Comparison of ENCODE assay signal across 8 mouse cellular contexts in the genomic region with DNA sequence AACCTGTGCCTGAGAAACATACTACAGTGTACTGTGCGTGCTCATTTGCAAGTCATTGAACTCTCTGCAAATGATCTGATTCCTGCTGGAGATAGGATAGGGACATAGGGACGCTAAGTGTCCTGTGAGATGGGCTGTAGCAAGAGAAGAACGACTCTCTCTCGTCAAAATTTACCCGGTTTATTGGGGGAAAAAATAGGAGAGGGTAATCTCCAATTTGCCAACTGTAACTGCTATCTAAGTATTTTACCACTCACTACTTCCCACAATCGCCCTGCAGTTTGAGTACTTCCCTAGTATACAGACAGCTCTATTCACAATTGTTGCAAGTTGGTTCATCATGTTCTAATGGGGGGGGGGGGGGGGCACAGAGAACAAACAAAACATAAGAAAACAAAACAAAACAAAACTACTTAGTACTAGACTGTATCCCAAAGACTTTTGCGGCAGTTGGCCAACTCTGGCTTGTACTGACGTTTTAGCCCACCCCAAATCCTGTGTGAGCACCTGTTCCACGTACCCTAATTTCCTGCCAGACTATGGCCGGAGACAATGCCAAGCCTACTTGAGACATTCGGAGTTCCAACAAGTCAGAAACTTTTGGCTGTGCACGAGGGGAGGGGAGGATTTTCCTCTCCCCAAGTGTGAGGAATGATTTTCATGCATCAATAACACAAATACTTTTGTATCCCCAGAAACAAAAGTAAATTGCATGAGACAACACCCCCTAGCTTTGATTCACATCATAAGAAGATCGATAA. TPM values are rescaled to one million over a fixed set of nuclear protein-coding genes. Genes with fewer than 3 reads are reported as not detected.
DNase-seq lines count a peak whose midpoint lies in the region; ATAC-seq and TF ChIP-seq lines count a peak whose summit lies in the region.

No protein-coding gene starts in this region.

- no peak for ATAC-seq in forebrain, embryonic 15.5 days (replicated peaks)
- ATAC-seq in lung, postnatal 0 days: no peak

- TF ChIP-seq EP300 in lung, postnatal 0 days (IDR thresholded peaks at IDR 0.05): no peak

- peak; percentile 7 for DNase-seq in embryo, embryonic 10.5 days (ENCODE audit: low spot score)
- DNase-seq in embryo, embryonic 11 days: no peak
- peak; percentile 20 for DNase-seq in 3T3-L1 (ENCODE audit: low read depth, low spot score)
- no peak for DNase-seq in lung, postnatal 0 days (ENCODE audit: low spot score)
- no peak for DNase-seq in frontal cortex, adult 2 months (ENCODE audit: extremely low spot score in 1 of 2, low spot score in 1 of 2)
- no peak for DNase-seq in urinary bladder, adult 2 months (ENCODE audit: low spot score)
- no peak for DNase-seq in layer of hippocampus, adult 9-10 months (ENCODE audit: low spot score)

- H3K27me3 ChIP-seq in forebrain, embryonic 15.5 days: no peaks in the 10 kb centered on the region
- H3K27me3 ChIP-seq in lung, postnatal 0 days (replicated peaks; ENCODE audit: insufficient read depth, low read length): no peaks in the 10 kb centered on the region

- H3K4me2 ChIP-seq in forebrain, embryonic 15.5 days (replicated peaks): peak overlapping the region; percentile 80
- peak overlapping the region; percentile 78 for H3K4me2 ChIP-seq in lung, postnatal 0 days (replicated peaks; ENCODE audit: low read depth, low read length)

- peak overlapping the region; percentile 91 for H3K4me3 ChIP-seq in forebrain, embryonic 15.5 days
- H3K4me3 ChIP-seq in lung, postnatal 0 days (ENCODE audit: low read depth, low read length): 0 out of 2 replicates have a peak overlapping the region, but pooled peaks have one; percentile 80

- 25% methylated on average over 13 of the region's 13 CpGs for WGBS in forebrain, embryonic 15.5 days
- WGBS in lung, postnatal 0 days: 32% methylated on average over 13 of the region's 13 CpGs

- H3K9me3 ChIP-seq in forebrain, embryonic 15.5 days: no peaks in the 10 kb centered on the region
- no peaks in the 10 kb centered on the region for H3K9me3 ChIP-seq in lung, postnatal 0 days (ENCODE audit: low read length)

- H3K4me1 ChIP-seq in forebrain, embryonic 15.5 days: peaks cover 25% of the 10 kb centered on the region
- no peaks in the 10 kb centered on the region for H3K4me1 ChIP-seq in lung, postnatal 0 days (ENCODE audit: insufficient read depth, low read depth, low read length)

- H3K36me3 ChIP-seq in forebrain, embryonic 15.5 days: no peaks in the 10 kb centered on the region
- no peaks in the 10 kb centered on the region for H3K36me3 ChIP-seq in lung, postnatal 0 days (ENCODE audit: insufficient read depth, low read length)

- no peak overlapping the region for H3K9ac ChIP-seq in forebrain, embryonic 15.5 days (replicated peaks)
- no peak overlapping the region for H3K9ac ChIP-seq in lung, postnatal 0 days (replicated peaks; ENCODE audit: low read depth)

- no peak overlapping the region for H3K27ac ChIP-seq in forebrain, embryonic 15.5 days (replicated peaks)
- no peak overlapping the region for H3K27ac ChIP-seq in lung, postnatal 0 days (ENCODE audit: low read length)

- no peak for TF ChIP-seq CTCF in lung, postnatal 0 days (IDR thresholded peaks at IDR 0.05)

RNA-seq across cellular contexts. Expression of gene Ikzf2, which starts 2.6 kb away (rescaled TPM):
- 4.7 and 4.9 TPM in 2 replicates for polyA plus RNA-seq in forebrain, embryonic 15.5 days (2015; fragmentation: Nextera tagmentation; extraction: Ambion mirVana)
- polyA plus RNA-seq in lung, postnatal 0 days (2015; fragmentation: Nextera tagmentation; extraction: Ambion mirVana): 0.88 and 1.5 TPM in 2 replicates
- 1.9 and 2.1 TPM in 2 replicates for polyA plus RNA-seq in frontal cortex, adult 2 months (2012; rRNA removed)
- polyA plus RNA-seq in urinary bladder, adult 2 months (2012; rRNA removed): 12.9 and 14.0 TPM in 2 replicates

Comparison
In these comparisons a context has a peak if more than half of its experiments do, and no peak if none do; other contexts are left out.
1. DNase-seq: peak in embryo, embryonic 10.5 days (single experiment) and 3T3-L1 (single experiment); none in embryo, embryonic 11 days (single experiment), lung, postnatal 0 days (single experiment), frontal cortex, adult 2 months (0 of 2), urinary bladder, adult 2 months (single experiment) and layer of hippocampus, adult 9-10 months (single experiment).